Mouse (Mus musculus) bone marrow, adult 2 months (tissue): ENCODE measurements around the gene Luzp1.

Experiments
- CTCF ChIP-seq: fragments of 200-500 bp; IDR thresholded peaks from 2 replicates; pipeline ENCODE4 v1.5.1; 2011; ENCODE audit warnings: low read length, control low read depth; ENCODE audit not compliant: control insufficient read depth, insufficient read depth
- POLR2A ChIP-seq: fragments of 200-500 bp; IDR thresholded peaks from 2 replicates; pipeline ENCODE4 v1.6.1; 2011; ENCODE audit warnings: low read depth, mild to moderate bottlenecking, control low read depth, low read length, borderline replicate concordance; ENCODE audit not compliant: control insufficient read depth

DNA sequence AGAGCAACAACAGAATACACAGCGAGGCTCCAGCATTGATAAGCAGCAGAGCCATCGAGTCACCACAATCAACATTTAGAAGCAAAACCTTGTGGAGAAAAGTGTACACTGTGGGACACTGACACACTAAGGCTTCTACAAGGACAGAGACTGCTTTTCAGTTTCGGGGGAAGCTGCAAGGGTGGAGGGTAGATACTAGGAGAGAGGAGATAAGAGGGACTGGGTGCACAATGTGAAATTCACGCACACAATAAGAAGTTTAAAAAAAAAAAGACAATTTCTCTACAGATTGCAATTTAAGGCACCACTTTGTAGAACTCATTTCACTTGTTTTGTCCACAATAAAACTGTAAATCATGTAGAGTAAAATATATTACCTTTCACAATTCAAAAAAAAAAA is 118.4 kb downstream of the Luzp1 start:
- TF ChIP-seq CTCF = no peak
- TF ChIP-seq POLR2A = no peak
